Mouse (Mus musculus) embryonic facial prominence, embryonic 10.5 days (tissue): ENCODE data around the gene Lrrc49. TPM values are rescaled to one million over a fixed set of nuclear protein-coding genes. Genes with fewer than 3 reads are reported as not detected.
A peak's percentile ranks its signal among the peaks of the same experiment; 100 is the strongest.

Source experiments
- DNase-seq: peaks from one replicate; pipeline ENCODE4 v3.0.0-alpha.2; 2017; ENCODE audit warnings: low spot score
- H3K27ac ChIP-seq: fragments of 300-500 bp; sonication (generic); replicated peaks from 2 replicates; pipeline ENCODE4 v1.5.1; 2016; ENCODE audit warnings: mild to moderate bottlenecking
- H3K27me3 ChIP-seq: fragments of 300-500 bp; sonication (generic); replicated peaks from 2 replicates; pipeline ENCODE4 v1.6.1; 2016; ENCODE audit warnings: low read depth, mild to moderate bottlenecking; ENCODE audit not compliant: poor library complexity, severe bottlenecking
- H3K36me3 ChIP-seq: fragments of 300-500 bp; sonication (generic); replicated peaks from 2 replicates; pipeline ENCODE4 v1.6.1; 2016; ENCODE audit warnings: mild to moderate bottlenecking, moderate library complexity
- H3K4me1 ChIP-seq: fragments of 300-500 bp; sonication (generic); 2 replicates; pipeline ENCODE4 v1.6.1; 2016
- H3K4me3 ChIP-seq: fragments of 300-500 bp; sonication (generic); 2 replicates; pipeline ENCODE4 v1.5.1; 2016; ENCODE audit warnings: mild to moderate bottlenecking, moderate library complexity
- H3K9me3 ChIP-seq: fragments of 300-500 bp; sonication (generic); 2 replicates; pipeline ENCODE4 v1.6.1; 2016; ENCODE audit warnings: mild to moderate bottlenecking
- WGBS: fragments of 180-500 bp; shearing (Covaris S2); methylation state at CpG from one replicate; pipeline ENCODE4 v1.1.7; 2016; 5-methylcytosine and 5-hydroxymethylcytosine counted together
- polyA plus RNA-seq: library from polyadenylated mRNA; unstranded; fragments of >200 nt; fragmentation: Nextera tagmentation; extraction: Ambion mirVana; gene quantifications from 2 replicates; pipeline ENCODE4 v1.2.1, GENCODE M21; 2016

Lrrc49 gene
- polyA plus RNA-seq, 1 experiment from 2014 or later: 27.1 TPM

- 93% methylated on average over 10 of the region's 10 CpGs for WGBS
- Histone ChIP-seq H3K27me3 (no peaks in the 10 kb centered on the region), H3K4me3 (no peak overlapping the region), H3K27ac (no peak overlapping the region), H3K4me1 (no peaks in the 10 kb centered on the region), H3K36me3 (peaks cover 74% of the 10 kb centered on the region), H3K9me3 (no peaks in the 10 kb centered on the region)
- DNase-seq: no peak
These were observed 99.0 kb downstream of the Lrrc49 start for GRCm38 (mm10) chr9:60588914-60589313.

- WGBS: 73% methylated on average over 3 of the region's 3 CpGs
- no peak for DNase-seq
- H3K27me3 ChIP-seq: no peaks in the 10 kb centered on the region
- no peak overlapping the region for H3K27ac ChIP-seq
- no peaks in the 10 kb centered on the region for H3K9me3 ChIP-seq
- H3K4me3 ChIP-seq: no peak overlapping the region
- H3K36me3 ChIP-seq: peaks cover 54% of the 10 kb centered on the region
- no peaks in the 10 kb centered on the region; the same call in 1 of the 2 replicates for H3K4me1 ChIP-seq
These were observed 101.0 kb downstream of the Lrrc49 start for GRCm38 (mm10) chr9:60586920-60587319.

- H3K4me1 ChIP-seq: no peaks in the 10 kb centered on the region; the same call in 1 of the 2 replicates
- 92% methylated on average over 5 of the region's 5 CpGs for WGBS
- H3K4me3 ChIP-seq: no peak overlapping the region
- no peak for DNase-seq
- H3K27me3 ChIP-seq: no peaks in the 10 kb centered on the region
- peaks cover 40% of the 10 kb centered on the region for H3K36me3 ChIP-seq
- H3K27ac ChIP-seq: no peak overlapping the region
- H3K9me3 ChIP-seq: no peaks in the 10 kb centered on the region
These were observed 102.8 kb downstream of the Lrrc49 start for GRCm38 (mm10) chr9:60585206-60585605.

GRCm38 (mm10) chr9:60582553-60582952 lies 105.4 kb downstream of the Lrrc49 start:
- no peak for DNase-seq
- Histone ChIP-seq H3K36me3 (peaks cover 25% of the 10 kb centered on the region), H3K9me3 (no peaks in the 10 kb centered on the region), H3K4me1 (no peaks in the 10 kb centered on the region; the same call in 1 of the 2 replicates), H3K4me3 (no peak overlapping the region), H3K27ac (no peak overlapping the region), H3K27me3 (no peaks in the 10 kb centered on the region)
- WGBS: 74% methylated on average over 7 of the region's 7 CpGs

GRCm38 (mm10) chr9:60573011-60573410 lies 114.9 kb downstream of the Lrrc49 start:
- 95% methylated on average over 7 of the region's 7 CpGs for WGBS
- Histone ChIP-seq H3K4me3 (no peak overlapping the region), H3K36me3 (no peaks in the 10 kb centered on the region), H3K9me3 (no peaks in the 10 kb centered on the region), H3K4me1 (no peaks in the 10 kb centered on the region), H3K27ac (no peak overlapping the region), H3K27me3 (no peaks in the 10 kb centered on the region)
- DNase-seq: no peak

GRCm38 (mm10) chr9:60571725-60572124 lies 116.2 kb downstream of the Lrrc49 start:
- WGBS: 93% methylated on average over 4 of the region's 4 CpGs

GRCm38 (mm10) chr9:60571041-60571440 lies 116.9 kb downstream of the Lrrc49 start:
- DNase-seq: no peak
- Histone ChIP-seq H3K36me3 (no peaks in the 10 kb centered on the region), H3K9me3 (no peaks in the 10 kb centered on the region), H3K4me3 (no peak overlapping the region), H3K27me3 (no peaks in the 10 kb centered on the region), H3K4me1 (no peaks in the 10 kb centered on the region), H3K27ac (no peak overlapping the region)
- 83% methylated on average over 4 of the region's 4 CpGs for WGBS

More at GRCm38 (mm10) chr9:60571725-60572124, 116.2 kb downstream of the Lrrc49 start:
- no peaks in the 10 kb centered on the region for H3K27me3 ChIP-seq
- no peaks in the 10 kb centered on the region for H3K9me3 ChIP-seq
- H3K4me3 ChIP-seq: no peak overlapping the region
- no peak overlapping the region for H3K27ac ChIP-seq
- no peak for DNase-seq
- no peaks in the 10 kb centered on the region for H3K36me3 ChIP-seq
- H3K4me1 ChIP-seq: no peaks in the 10 kb centered on the region

GRCm38 (mm10) chr9:60569366-60569765 lies 118.6 kb downstream of the Lrrc49 start:
- whole genome bisulfite sequencing: 75% methylated on average over 2 of the region's 2 CpGs
- no peak for DNase-seq
- Histone ChIP-seq H3K27ac (no peak overlapping the region), H3K4me3 (no peak overlapping the region), H3K9me3 (no peaks in the 10 kb centered on the region), H3K27me3 (no peaks in the 10 kb centered on the region), H3K36me3 (no peaks in the 10 kb centered on the region), H3K4me1 (no peaks in the 10 kb centered on the region)

GRCm38 (mm10) chr9:60563809-60564208 lies 124.1 kb downstream of the Lrrc49 start:
- no peak for DNase-seq
- Histone ChIP-seq H3K9me3 (no peaks in the 10 kb centered on the region), H3K4me3 (no peak overlapping the region), H3K27ac (no peak overlapping the region), H3K27me3 (no peaks in the 10 kb centered on the region), H3K4me1 (peaks cover 19% of the 10 kb centered on the region), H3K36me3 (no peaks in the 10 kb centered on the region)
- 96% methylated on average over 7 of the region's 7 CpGs for WGBS

GRCm38 (mm10) chr9:60562443-60563371 lies 125.3 kb downstream of the Lrrc49 start:
- no peak overlapping the region for H3K4me3 ChIP-seq
- H3K27ac ChIP-seq: no peak overlapping the region
- peak; percentile 59 for DNase-seq
- H3K36me3 ChIP-seq: no peaks in the 10 kb centered on the region
- WGBS: 70% methylated on average over 20 of the region's 20 CpGs
- H3K4me1 ChIP-seq: peaks cover 19% of the 10 kb centered on the region
- no peaks in the 10 kb centered on the region for H3K9me3 ChIP-seq
- H3K27me3 ChIP-seq: no peaks in the 10 kb centered on the region

GRCm38 (mm10) chr9:60561641-60562289 lies 126.2 kb downstream of the Lrrc49 start:
- DNase-seq: no peak
- H3K4me3 ChIP-seq: no peak overlapping the region
- WGBS: 79% methylated on average over 9 of the region's 9 CpGs
- H3K9me3 ChIP-seq: no peaks in the 10 kb centered on the region
- H3K4me1 ChIP-seq: peaks cover 19% of the 10 kb centered on the region
- no peak overlapping the region for H3K27ac ChIP-seq
- no peaks in the 10 kb centered on the region for H3K36me3 ChIP-seq
- no peaks in the 10 kb centered on the region for H3K27me3 ChIP-seq

- 83% methylated on average over 3 of the region's 3 CpGs for WGBS
- no peak for DNase-seq
- Histone ChIP-seq H3K27ac (no peak overlapping the region), H3K27me3 (no peaks in the 10 kb centered on the region), H3K4me1 (peaks cover 19% of the 10 kb centered on the region), H3K9me3 (no peaks in the 10 kb centered on the region), H3K4me3 (no peak overlapping the region), H3K36me3 (no peaks in the 10 kb centered on the region)
These were observed 129.5 kb downstream of the Lrrc49 start for GRCm38 (mm10) chr9:60558507-60558906.

GRCm38 (mm10) chr9:60551238-60551637 lies 136.7 kb downstream of the Lrrc49 start:
- Histone ChIP-seq H3K9me3 (no peaks in the 10 kb centered on the region), H3K4me1 (no peaks in the 10 kb centered on the region), H3K36me3 (no peaks in the 10 kb centered on the region), H3K27ac (no peak overlapping the region), H3K4me3 (no peak overlapping the region), H3K27me3 (no peaks in the 10 kb centered on the region)
- DNase-seq: no peak
- WGBS: 91% methylated on average over 4 of the region's 4 CpGs
